Mouse (Mus musculus) hindbrain, embryonic 11.5 days (tissue): ENCODE data around the gene Rhag. TPM values are rescaled to one million over a fixed set of nuclear protein-coding genes. Genes with fewer than 3 reads are reported as not detected.
A peak's percentile ranks its signal among the peaks of the same experiment; 100 is the strongest.

Experiments
- ATAC-seq: fragments of 200-750 bp; cut with Nextera tagmentation; 2 replicates; pipeline ENCODE4 v1.8.0; 2017; ENCODE audit warnings: mild to moderate bottlenecking, moderate TSS enrichment, moderate library complexity; ENCODE audit not compliant: low FRiP score
- DNase-seq: peaks from one replicate; pipeline ENCODE4 v3.0.0-alpha.2; 2015; ENCODE audit warnings: low spot score
- H3K27ac ChIP-seq: fragments of 300-500 bp; sonication (generic); 2 replicates; pipeline ENCODE4 v1.5.1; 2014; ENCODE audit warnings: mild to moderate bottlenecking, low read depth, low read length
- H3K27me3 ChIP-seq: fragments of 300-500 bp; sonication (generic); 2 replicates; pipeline ENCODE4 v1.6.1; 2014; ENCODE audit warnings: mild to moderate bottlenecking, low read length, moderate library complexity, mixed read lengths; ENCODE audit not compliant: control insufficient read depth, insufficient read depth
- H3K36me3 ChIP-seq: fragments of 300-500 bp; sonication (generic); 2 replicates; pipeline ENCODE4 v1.6.1; 2014; ENCODE audit warnings: mild to moderate bottlenecking, low read length, moderate library complexity, mixed read lengths; ENCODE audit not compliant: control insufficient read depth, insufficient read depth
- H3K4me1 ChIP-seq: fragments of 300-500 bp; sonication (generic); replicated peaks from 2 replicates; pipeline ENCODE4 v1.6.1; 2014; ENCODE audit warnings: low read length, mixed read lengths; ENCODE audit not compliant: control insufficient read depth, insufficient read depth
- H3K4me2 ChIP-seq: fragments of 300-500 bp; sonication (generic); replicated peaks from 2 replicates; pipeline ENCODE4 v1.6.1; 2014; ENCODE audit warnings: mild to moderate bottlenecking, low read depth, low read length
- H3K4me3 ChIP-seq: fragments of 300-500 bp; sonication (generic); 2 replicates; pipeline ENCODE4 v1.5.1; 2014; ENCODE audit warnings: low read depth, low read length
- H3K9ac ChIP-seq: fragments of 300-500 bp; sonication (generic); 2 replicates; pipeline ENCODE4 v1.6.1; 2014; ENCODE audit warnings: low read depth, low read length
- H3K9me3 ChIP-seq: fragments of 300-500 bp; sonication (generic); 2 replicates; pipeline ENCODE4 v1.6.1; 2016; ENCODE audit warnings: low read length; ENCODE audit not compliant: control insufficient read depth
- WGBS: fragments of 180-500 bp; shearing (Covaris S2); extraction: QIAGEN DNeasy Blood & Tissue Kit; methylation state at CpG from one replicate; pipeline ENCODE4 v1.1.7; 2014; 5-methylcytosine and 5-hydroxymethylcytosine counted together
- polyA plus RNA-seq: library from polyadenylated mRNA; unstranded; fragments of >200 nt; fragmentation: Nextera tagmentation; extraction: Ambion mirVana; gene quantifications from 2 replicates; pipeline ENCODE4 v1.2.1, GENCODE M21; 2014

Gene Rhag
- 7.7 and 8.0 TPM in 2 replicates for polyA plus RNA-seq

- Histone ChIP-seq H3K36me3 (no peaks in the 10 kb centered on the region), H3K4me2 (no peak within 1 kb of the TSS), H3K27ac (no peak within 1 kb of the TSS), H3K4me1 (no peaks in the 10 kb centered on the region), H3K27me3 (no peaks in the 10 kb centered on the region), H3K9ac (no peak within 1 kb of the TSS), H3K4me3 (no peak within 1 kb of the TSS), H3K9me3 (no peaks in the 10 kb centered on the region)
- ATAC-seq (no peak), DNase-seq (no peak)
- 67% methylated on average over 1 of the region's 1 CpGs for WGBS
Measured at GRCm38 (mm10) chr17:40810934-40811333, at the start of gene Rhag. Rhag (plus strand) TSS chr17:40811126.

GRCm38 (mm10) chr17:40763662-40764061 lies 47.3 kb upstream of the Rhag start:
- H3K27ac ChIP-seq: no peak overlapping the region
- no peaks in the 10 kb centered on the region for H3K27me3 ChIP-seq
- no peaks in the 10 kb centered on the region for H3K9me3 ChIP-seq
- no peak overlapping the region for H3K4me2 ChIP-seq
- H3K4me3 ChIP-seq: no peak overlapping the region
- no peak for DNase-seq
- 84% methylated on average over 4 of the region's 4 CpGs for WGBS
- H3K9ac ChIP-seq: no peak overlapping the region
- H3K4me1 ChIP-seq: no peaks in the 10 kb centered on the region
- ATAC-seq: no peak
- H3K36me3 ChIP-seq: no peaks in the 10 kb centered on the region

- no peak overlapping the region for H3K9ac ChIP-seq
- no peaks in the 10 kb centered on the region for H3K9me3 ChIP-seq
- no peak overlapping the region for H3K4me2 ChIP-seq
- no peak overlapping the region for H3K4me3 ChIP-seq
- H3K36me3 ChIP-seq: no peaks in the 10 kb centered on the region
- ATAC-seq: no peak
- no peaks in the 10 kb centered on the region for H3K4me1 ChIP-seq
- H3K27me3 ChIP-seq: no peaks in the 10 kb centered on the region
- H3K27ac ChIP-seq: no peak overlapping the region
- WGBS: 90% methylated on average over 1 of the region's 1 CpGs
- DNase-seq: no peak
Measured at GRCm38 (mm10) chr17:40767120-40767519, 43.8 kb upstream of the Rhag start.

GRCm38 (mm10) chr17:40789877-40790276 lies 21.0 kb upstream of the Rhag start:
- Histone ChIP-seq H3K36me3 (no peaks in the 10 kb centered on the region), H3K4me1 (no peaks in the 10 kb centered on the region), H3K27ac (no peak overlapping the region), H3K27me3 (no peaks in the 10 kb centered on the region), H3K4me3 (no peak overlapping the region), H3K9ac (no peak overlapping the region), H3K4me2 (no peak overlapping the region), H3K9me3 (no peaks in the 10 kb centered on the region)
- no peak for ATAC-seq
- no peak for DNase-seq

GRCm38 (mm10) chr17:40793921-40794854 lies 16.7 kb upstream of the Rhag start:
- no peaks in the 10 kb centered on the region for H3K36me3 ChIP-seq
- H3K9me3 ChIP-seq: no peaks in the 10 kb centered on the region
- WGBS: 57% methylated on average over 20 of the region's 20 CpGs
- peak; percentile 30 for DNase-seq
- H3K4me2 ChIP-seq: no peak overlapping the region
- no peak overlapping the region for H3K9ac ChIP-seq
- no peak overlapping the region for H3K4me3 ChIP-seq
- no peaks in the 10 kb centered on the region for H3K4me1 ChIP-seq
- H3K27me3 ChIP-seq: no peaks in the 10 kb centered on the region
- ATAC-seq: no peak
- H3K27ac ChIP-seq: no peak overlapping the region

GRCm38 (mm10) chr17:40802707-40803340 lies 8.1 kb upstream of the Rhag start:
- ATAC-seq: no peak
- H3K4me1 ChIP-seq: no peaks in the 10 kb centered on the region
- no peak overlapping the region for H3K9ac ChIP-seq
- H3K4me2 ChIP-seq: no peak overlapping the region
- H3K27me3 ChIP-seq: no peaks in the 10 kb centered on the region
- H3K9me3 ChIP-seq: no peaks in the 10 kb centered on the region
- no peak overlapping the region for H3K4me3 ChIP-seq
- H3K36me3 ChIP-seq: no peaks in the 10 kb centered on the region
- 90% methylated on average over 3 of the region's 3 CpGs for WGBS
- H3K27ac ChIP-seq: no peak overlapping the region
- DNase-seq: no peak

GRCm38 (mm10) chr17:40806550-40806949 lies 4.4 kb upstream of the Rhag start:
- 89% methylated on average over 3 of the region's 3 CpGs for WGBS
- Histone ChIP-seq H3K27me3 (no peaks in the 10 kb centered on the region), H3K27ac (no peak overlapping the region), H3K4me1 (no peaks in the 10 kb centered on the region), H3K36me3 (no peaks in the 10 kb centered on the region), H3K9ac (no peak overlapping the region), H3K4me3 (no peak overlapping the region), H3K4me2 (no peak overlapping the region), H3K9me3 (no peaks in the 10 kb centered on the region)
- DNase-seq (no peak), ATAC-seq (no peak)

GRCm38 (mm10) chr17:40806953-40807572 lies 3.9 kb upstream of the Rhag start, which contains the start of gene Crisp2:
Crisp2 (minus strand) TSS chr17:40807003.
- 82% methylated on average over 2 of the region's 2 CpGs for WGBS
- ATAC-seq: no peak

More at GRCm38 (mm10) chr17:40806953-40807572, 3.9 kb upstream of the Rhag start, which contains the start of gene Crisp2:
- DNase-seq: no peak
- no peaks in the 10 kb centered on the region for H3K27me3 ChIP-seq
- H3K27ac ChIP-seq: no peak within 1 kb of the TSS
- H3K9ac ChIP-seq: no peak within 1 kb of the TSS
- no peaks in the 10 kb centered on the region for H3K9me3 ChIP-seq
- H3K4me3 ChIP-seq: no peak within 1 kb of the TSS
- no peaks in the 10 kb centered on the region for H3K4me1 ChIP-seq
- H3K4me2 ChIP-seq: no peak within 1 kb of the TSS
- no peaks in the 10 kb centered on the region for H3K36me3 ChIP-seq
